Mouse (Mus musculus) bone marrow, adult 2 months (tissue): ENCODE results near the gene Fgfr2.

Experiments used
- CTCF ChIP-seq: fragments of 200-500 bp; IDR thresholded peaks from 2 replicates; pipeline ENCODE4 v1.5.1; 2011; ENCODE audit warnings: low read length, control low read depth; ENCODE audit not compliant: control insufficient read depth, insufficient read depth
- POLR2A ChIP-seq: fragments of 200-500 bp; IDR thresholded peaks from 2 replicates; pipeline ENCODE4 v1.6.1; 2011; ENCODE audit warnings: low read depth, mild to moderate bottlenecking, control low read depth, low read length, borderline replicate concordance; ENCODE audit not compliant: control insufficient read depth

- TF ChIP-seq CTCF (no peak), POLR2A (no peak)
Measured at GRCm38 (mm10) chr7:131797161-131797560, 1326.0 kb downstream of the Fgfr2 start.
